Mouse (Mus musculus) left cerebral cortex, adult 9 months (tissue): ENCODE results near the gene Slk.

Source experiments
- DNase-seq, 2 experiments: peaks; one replicate each; pipeline ENCODE4 v3.0.0; 2022; ENCODE audit warnings: low spot score in 2 of 2

Gene Slk

GRCm38 (mm10) chr19:47652255-47652654, 72.8 kb downstream of the Slk start:
- no peak for DNase-seq

DNA sequence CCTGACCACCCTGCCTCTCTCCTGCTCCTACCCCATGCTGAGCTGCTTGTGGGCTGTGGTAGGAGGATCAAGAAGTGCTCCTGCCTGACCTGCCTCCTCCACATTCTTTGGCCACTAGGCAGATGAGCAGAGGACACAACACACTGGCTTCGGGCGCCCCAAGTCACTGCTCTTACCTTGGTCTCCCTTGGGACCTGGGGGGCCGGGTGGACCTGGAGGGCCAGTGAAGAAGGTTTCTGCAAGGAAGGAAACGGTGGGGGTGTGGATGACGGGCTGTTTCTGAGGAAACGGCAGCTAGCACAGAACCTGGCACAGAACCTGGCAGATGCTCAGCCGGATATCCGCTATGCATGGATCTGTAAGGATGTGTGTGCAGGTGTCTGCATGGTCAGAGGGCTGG, 73.7 kb downstream of the Slk start:
- DNase-seq = no peak

- no peak for DNase-seq
These were observed 75.4 kb downstream of the Slk start for GRCm38 (mm10) chr19:47654896-47655295.

- DNase-seq = peak in 1 of 2 experiments; percentile 55
These were observed 79.5 kb downstream of the Slk start for GRCm38 (mm10) chr19:47658914-47659535.

DNA sequence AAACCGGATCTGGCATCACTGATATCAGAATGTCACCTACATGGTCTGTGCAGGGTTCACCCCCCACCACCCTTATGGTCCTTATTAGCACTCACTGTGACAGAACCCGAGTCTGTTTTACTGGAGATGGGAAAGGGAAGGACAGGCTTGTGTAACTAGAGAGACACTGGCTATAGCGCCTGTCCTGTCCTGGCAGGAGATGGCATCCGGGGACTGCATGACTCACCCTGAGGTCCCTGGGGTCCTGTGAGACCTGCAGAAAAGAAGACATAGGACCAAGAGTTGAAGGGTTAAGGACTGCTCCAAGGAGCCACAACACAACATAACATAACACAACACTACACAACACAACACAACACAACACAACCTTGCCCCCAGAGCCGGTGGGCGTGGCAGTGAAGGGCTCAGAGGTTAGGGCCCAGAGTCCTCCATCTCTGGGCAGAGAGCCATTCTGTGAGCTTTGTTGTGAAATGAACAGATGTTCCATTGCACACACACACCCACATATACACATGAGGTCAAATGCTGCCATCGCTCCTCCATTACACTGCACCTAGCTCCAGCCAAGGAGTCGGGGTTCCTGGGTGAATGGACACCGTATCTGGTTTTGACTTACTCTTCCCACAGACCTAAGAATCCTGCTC, 80.4 kb downstream of the Slk start:
- no peak for DNase-seq

DNA sequence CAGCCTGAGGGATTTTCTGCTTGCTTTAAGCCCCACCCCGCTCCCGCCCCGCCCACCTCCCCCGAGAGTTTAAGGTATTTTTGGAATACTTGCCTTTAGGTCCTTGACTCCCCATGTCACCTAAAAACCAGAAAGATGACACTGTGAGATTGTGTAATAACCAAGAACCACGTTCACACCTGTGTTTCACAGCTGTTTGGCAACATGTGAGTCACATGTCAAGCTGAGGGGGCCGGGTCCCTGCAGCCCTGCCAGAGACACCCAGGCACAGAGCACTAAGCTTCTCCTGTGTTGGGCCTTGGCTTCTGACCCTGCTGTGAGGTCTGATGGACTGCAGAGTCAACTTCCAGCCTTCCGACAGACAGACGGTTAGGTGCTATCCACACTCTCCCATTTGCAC, 88.1 kb downstream of the Slk start:
- no peak for DNase-seq

DNA sequence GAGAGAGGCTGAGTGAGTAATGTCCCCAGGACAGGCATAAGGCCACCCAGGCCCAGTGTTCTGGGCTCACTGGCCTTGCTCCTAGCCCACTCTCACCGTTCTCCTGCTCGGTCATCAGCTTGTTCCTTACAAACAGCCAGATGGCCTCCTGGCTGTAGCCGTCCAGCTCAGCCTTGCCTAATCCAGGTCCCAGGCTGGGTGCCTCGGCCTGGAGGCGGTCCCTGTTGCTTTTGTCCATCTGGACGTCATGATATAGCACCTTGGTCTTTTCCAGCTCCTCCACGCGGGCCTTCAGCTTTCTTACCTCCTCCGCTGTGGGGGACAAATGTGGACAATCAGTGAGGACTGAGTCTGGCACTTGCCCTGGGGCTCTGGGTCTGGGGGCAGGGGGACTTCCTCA, 88.9 kb downstream of the Slk start:
- no peak for DNase-seq

DNA sequence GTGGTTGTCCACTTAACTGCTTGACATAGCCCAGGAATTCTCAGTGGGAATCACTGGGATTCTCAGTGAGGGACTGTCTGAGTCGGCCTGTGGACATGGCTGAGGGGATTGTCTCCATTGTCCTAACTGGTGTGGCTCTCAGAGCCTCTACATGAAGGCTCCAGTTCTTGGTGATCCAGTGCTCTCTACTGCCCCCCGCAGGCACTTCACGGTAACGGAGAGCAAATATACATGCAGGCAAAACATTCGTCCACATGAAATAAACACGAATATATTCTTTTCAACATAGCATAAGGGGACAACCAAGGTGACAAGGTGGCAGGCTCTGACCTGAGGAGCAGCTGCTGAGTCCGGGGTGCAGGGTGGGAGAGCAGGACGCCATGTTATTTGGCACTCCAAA, 94.9 kb downstream of the Slk start:
- DNase-seq = peak in 1 of 2 experiments; percentile 20

- DNase-seq = peak; percentile 40 to 71
These were observed 99.2 kb downstream of the Slk start for GRCm38 (mm10) chr19:47678675-47679074.

- no peak for DNase-seq
These were observed 110.1 kb downstream of the Slk start for GRCm38 (mm10) chr19:47689592-47689991.

DNA sequence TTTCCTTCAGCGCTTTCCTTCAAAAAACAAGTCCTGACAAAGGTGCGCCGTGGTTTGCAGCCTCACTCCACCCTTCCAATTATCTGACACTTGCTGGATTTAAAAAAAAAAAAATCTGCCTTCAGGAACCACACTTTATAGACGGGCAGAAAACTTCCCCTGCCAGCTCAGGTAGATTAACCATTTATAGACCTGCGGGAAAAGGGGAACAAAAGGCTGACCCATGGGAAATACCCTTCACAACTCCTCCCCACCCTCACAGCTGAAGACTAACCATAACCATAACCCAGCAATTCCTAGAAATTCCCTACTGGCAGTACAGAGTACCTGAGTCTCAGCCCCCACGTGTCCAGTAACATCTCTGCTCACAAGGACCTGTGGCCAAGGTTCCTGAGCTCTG, 112.5 kb downstream of the Slk start, which contains the start of gene Col17a1:
Gene Col17a1, minus strand, starts transcription at position 101 of the 400 bp plus-strand sequence.
- no peak for DNase-seq
